Mouse (Mus musculus) layer of hippocampus, postnatal 25 days (tissue): ENCODE data around the gene Slc7a14. TPM values are rescaled to one million over a fixed set of nuclear protein-coding genes. Genes with fewer than 3 reads are reported as not detected.
A peak's percentile ranks its signal among the peaks of the same experiment; 100 is the strongest.
"Not testable (repeated sequence)": the region's sequence is repeated elsewhere in the genome, so short reads cannot be mapped to it uniquely, and the experiment has no call there.

Experiments used
- DNase-seq, 2 experiments: peaks; one replicate each; pipeline ENCODE4 v3.0.0; 2022; ENCODE audit warnings: mixed read lengths in 2 of 2, low spot score in 1 of 2; ENCODE audit errors: extremely low spot score in 1 of 2
- total RNA-seq, 2 experiments: library from RNA; stranded (reverse); gene quantifications; 2 replicates each; pipeline ENCODE4 v1.2.3; 2021

Gene Slc7a14
- 10 to 100 TPM; 77.9 to 90.2 TPM for total RNA-seq

GRCm38 (mm10) chr3:31309934-31310787 lies at the start of gene Slc7a14:
Slc7a14 (minus strand) TSS chr3:31310378.
- peak; percentile 58 to 67 for DNase-seq

GRCm38 (mm10) chr3:31346540-31346939 lies 36.4 kb upstream of the Slc7a14 start:
- DNase-seq, result no peak

- no peak for DNase-seq
Measured at GRCm38 (mm10) chr3:31345766-31346165, 35.6 kb upstream of the Slc7a14 start.

- no peak for DNase-seq
Measured at GRCm38 (mm10) chr3:31339236-31339635, 29.1 kb upstream of the Slc7a14 start.

GRCm38 (mm10) chr3:31328237-31328836 lies 18.2 kb upstream of the Slc7a14 start:
- peak; percentile 47 to 59 for DNase-seq

GRCm38 (mm10) chr3:31327791-31328190 lies 17.6 kb upstream of the Slc7a14 start:
- DNase-seq, result no peak

GRCm38 (mm10) chr3:31324231-31324654 lies 14.1 kb upstream of the Slc7a14 start:
- peak in 1 of 2 experiments; percentile 18 for DNase-seq

GRCm38 (mm10) chr3:31309371-31309933 lies 726 bp downstream of the Slc7a14 start:
- peak; percentile 26 to 36 for DNase-seq

- peak in 1 of 2 experiments; percentile 38 for DNase-seq
Measured at GRCm38 (mm10) chr3:31308906-31309305, 1.3 kb downstream of the Slc7a14 start.

- DNase-seq, result peak; percentile 30 to 47
Measured at GRCm38 (mm10) chr3:31307936-31308335, 2.2 kb downstream of the Slc7a14 start.

GRCm38 (mm10) chr3:31291673-31292602 lies 18.2 kb downstream of the Slc7a14 start:
- DNase-seq, result no peak

- no peak for DNase-seq
Measured at GRCm38 (mm10) chr3:31287421-31287948, 22.7 kb downstream of the Slc7a14 start.

GRCm38 (mm10) chr3:31281116-31281515 lies 29.1 kb downstream of the Slc7a14 start:
- no peak for DNase-seq

- no peak for DNase-seq
Measured at GRCm38 (mm10) chr3:31274875-31275274, 35.3 kb downstream of the Slc7a14 start.

GRCm38 (mm10) chr3:31273247-31273646 lies 36.9 kb downstream of the Slc7a14 start:
- not testable (repeated sequence) for DNase-seq

GRCm38 (mm10) chr3:31272635-31273034 lies 37.5 kb downstream of the Slc7a14 start:
- DNase-seq, result no peak

- DNase-seq, result no peak
Measured at GRCm38 (mm10) chr3:31269551-31270317, 40.4 kb downstream of the Slc7a14 start.

- no peak for DNase-seq
Measured at GRCm38 (mm10) chr3:31267921-31268320, 42.3 kb downstream of the Slc7a14 start.

- no peak for DNase-seq
Measured at GRCm38 (mm10) chr3:31266941-31267340, 43.2 kb downstream of the Slc7a14 start.
